Mouse (Mus musculus): ENCODE data around the gene Olfr688. TPM values are rescaled to one million over a fixed set of nuclear protein-coding genes. Genes with fewer than 3 reads are reported as not detected.

Olfr688 gene
- polyA plus RNA-seq (2012; rRNA removed), result not detected in 2 replicates

GRCm38 (mm10) chr7:105287795-105288194, at the start of gene Olfr688:
Gene Olfr688 (plus strand): TSS chr7:105288095.

GRCm38 (mm10) chr7:105310865-105311264, 23.0 kb downstream of the Olfr688 start, which contains the start of gene Olfr689:
Gene Olfr689 (plus strand): TSS chr7:105311165.

GRCm38 (mm10) chr7:105334004-105334403, 46.1 kb downstream of the Olfr688 start, which contains the start of gene Olfr690:
Gene Olfr690 (minus strand): TSS chr7:105334104.

Other genes starting within 250 kb of the Olfr688 start
- gene Olfr677, start 236.7 kb upstream of the Olfr688 start, polyA plus RNA-seq (2012; rRNA removed), result not detected in 2 replicates
- not detected in 2 replicates for gene Olfr678, start 223.6 kb upstream of the Olfr688 start, polyA plus RNA-seq (2012; rRNA removed)
- gene Olfr679, start 206.9 kb upstream of the Olfr688 start, polyA plus RNA-seq (2012; rRNA removed), result not detected in 2 replicates
- gene Olfr680-ps1, start 195.3 kb upstream of the Olfr688 start, polyA plus RNA-seq (2012; rRNA removed), result not detected in 2 replicates
- gene Olfr681, start 171.3 kb upstream of the Olfr688 start, polyA plus RNA-seq (2012; rRNA removed), result not detected in 2 replicates
- not detected in 2 replicates for gene Olfr683, start 141.1 kb upstream of the Olfr688 start, polyA plus RNA-seq (2012; rRNA removed)
- not detected in 2 replicates for gene Olfr684, start 124.4 kb upstream of the Olfr688 start, polyA plus RNA-seq (2012; rRNA removed)
- gene Olfr685, start 102.1 kb upstream of the Olfr688 start, polyA plus RNA-seq (2012; rRNA removed), result not detected in 2 replicates
- gene Olfr686, start 80.6 kb upstream of the Olfr688 start, polyA plus RNA-seq (2012; rRNA removed), result not detected in 2 replicates
- gene Olfr689, start 23.1 kb downstream of the Olfr688 start, polyA plus RNA-seq (2012; rRNA removed), result not detected in 2 replicates
- 0.12 and 0.43 TPM in 2 replicates for gene Olfr690, start 46.0 kb downstream of the Olfr688 start, polyA plus RNA-seq (2012; rRNA removed)
- gene Olfr691, start 54.2 kb downstream of the Olfr688 start, polyA plus RNA-seq (2012; rRNA removed), result 0.21 and 0.24 TPM in 2 replicates
- gene Olfr692, start 80.1 kb downstream of the Olfr688 start, polyA plus RNA-seq (2012; rRNA removed), result not detected in 2 replicates
- gene Gm5901, start 86.9 kb downstream of the Olfr688 start, polyA plus RNA-seq (2012; rRNA removed), result not detected in 2 replicates
- gene Fam160a2, start 112.0 kb downstream of the Olfr688 start, polyA plus RNA-seq (2012; rRNA removed), result 35.4 and 37.7 TPM in 2 replicates
- 0.27 and 0.32 TPM in 2 replicates for gene Cnga4, start 116.5 kb downstream of the Olfr688 start, polyA plus RNA-seq (2012; rRNA removed)
- gene Cckbr, start 137.6 kb downstream of the Olfr688 start, polyA plus RNA-seq (2012; rRNA removed), result 6.2 and 6.7 TPM in 2 replicates
- gene Cavin3, start 194.2 kb downstream of the Olfr688 start, polyA plus RNA-seq (2012; rRNA removed), result 26.2 and 30.2 TPM in 2 replicates